Mouse (Mus musculus): ENCODE measurements around the gene Izumo4. TPM values are rescaled to one million over a fixed set of nuclear protein-coding genes. Genes with fewer than 3 reads are reported as not detected.

Gene Izumo4
- polyA plus RNA-seq, 1 experiment from 2014 or later = 46.1 TPM

DNA sequence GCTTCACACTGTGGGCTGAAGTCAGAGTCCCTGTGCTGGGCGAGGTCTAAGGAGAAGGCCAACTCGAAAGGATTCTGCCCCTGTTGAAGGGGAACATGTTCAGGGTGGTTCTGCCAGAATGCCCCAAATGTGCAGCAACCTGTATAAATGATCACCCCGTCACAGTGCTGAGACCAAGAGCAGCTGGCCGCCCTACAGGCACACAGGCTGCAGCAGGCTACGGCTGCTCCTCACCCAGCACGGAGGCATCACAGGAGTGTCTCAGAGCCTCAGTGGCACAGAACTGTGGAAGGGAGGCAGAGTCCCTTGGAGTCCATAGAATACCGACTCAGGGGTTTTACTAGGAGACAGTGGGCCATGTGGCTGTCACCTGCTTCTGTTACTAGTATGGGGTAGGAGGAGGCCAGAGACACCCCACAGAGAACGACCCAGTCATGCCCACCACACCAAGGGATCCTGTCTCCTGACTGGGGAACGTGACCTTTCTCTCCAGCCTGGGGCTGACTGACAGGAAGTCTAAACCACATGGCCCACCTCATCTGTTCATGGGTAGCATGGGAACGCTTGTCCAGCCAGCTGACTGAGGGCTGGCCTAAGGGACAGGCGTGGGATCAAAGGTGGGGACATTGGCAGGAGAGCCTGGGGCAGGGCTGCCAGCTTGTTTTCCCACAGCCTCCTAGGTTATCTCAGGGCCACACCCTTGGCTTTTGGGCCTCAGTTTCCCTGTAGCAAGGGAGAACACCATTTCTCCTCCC lies 29.9 kb upstream of the Izumo4 start:
- Histone ChIP-seq H3K9me3 (no peaks in the 10 kb centered on the region), H3K4me1 (replicated peaks) (peaks cover 57% of the 10 kb centered on the region), H3K4me3 (no peak overlapping the region), H3K4me2 (no peak overlapping the region), H3K27ac (replicated peaks) (no peak overlapping the region), H3K36me3 (peaks cover 39% of the 10 kb centered on the region), H3K9ac (no peak overlapping the region), H3K27me3 (no peaks in the 10 kb centered on the region)
- ATAC-seq (ENCODE audit: low FRiP score, low read depth) = no peak
- 69% methylated on average over 11 of the region's 11 CpGs for WGBS

DNA sequence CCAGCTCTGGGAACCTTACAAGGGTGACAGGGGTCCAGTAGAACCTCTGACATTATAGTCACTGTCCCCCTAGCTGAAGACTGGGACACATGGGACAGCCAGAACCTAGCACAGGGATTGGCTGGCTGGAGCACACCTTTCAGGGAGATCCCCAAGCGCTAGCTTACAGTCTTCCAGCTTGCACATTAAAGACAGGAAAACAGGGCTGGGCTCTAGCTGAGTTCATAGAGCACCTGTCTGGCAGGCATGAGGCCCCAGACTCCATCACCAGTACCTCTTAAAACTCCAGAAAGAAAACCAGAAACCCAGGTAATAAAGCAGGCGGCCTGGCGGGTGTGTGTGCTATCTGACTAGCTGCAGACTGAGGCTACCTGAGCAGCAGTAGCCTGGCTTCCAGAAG lies 28.3 kb upstream of the Izumo4 start:
- ATAC-seq (ENCODE audit: low FRiP score, low read depth) = no peak
- Histone ChIP-seq H3K27ac (replicated peaks) (no peak overlapping the region), H3K27me3 (no peaks in the 10 kb centered on the region), H3K4me1 (replicated peaks) (peaks cover 72% of the 10 kb centered on the region), H3K4me3 (peak overlapping the region; percentile 73), H3K9me3 (no peaks in the 10 kb centered on the region), H3K36me3 (peaks cover 26% of the 10 kb centered on the region), H3K9ac (peak overlapping the region; percentile 82; the same call in 1 of the 2 replicates), H3K4me2 (peak overlapping the region; percentile 89)
- 95% methylated on average over 3 of the region's 3 CpGs for WGBS

DNA sequence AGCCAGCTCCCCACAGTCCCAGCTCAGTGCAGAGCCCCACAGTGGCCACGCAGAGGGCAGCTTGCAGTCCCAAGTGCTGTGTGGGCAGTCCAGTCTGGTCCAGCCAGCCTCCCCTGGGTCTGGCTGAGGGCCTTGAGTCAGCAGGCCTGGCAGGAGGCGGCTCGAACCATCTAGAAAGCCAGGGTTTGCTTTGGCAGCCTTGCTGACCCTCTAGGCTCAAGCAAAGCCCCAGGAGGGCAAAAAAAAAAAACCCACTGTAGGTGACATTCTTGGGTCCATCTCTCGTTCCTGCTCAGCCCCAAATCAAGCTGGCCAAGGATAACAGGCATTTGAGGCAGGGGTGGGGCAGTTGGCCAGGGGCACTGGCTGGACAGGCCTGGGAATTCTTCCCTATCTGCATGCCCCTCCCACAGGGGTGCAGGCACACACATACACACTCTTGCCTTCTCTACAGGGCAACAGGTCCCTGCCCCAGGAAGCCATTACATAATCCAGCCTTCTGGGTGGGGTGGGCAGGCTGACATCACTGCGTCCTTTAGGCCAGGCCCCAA lies 27.7 kb upstream of the Izumo4 start:
- Histone ChIP-seq H3K9me3 (no peaks in the 10 kb centered on the region), H3K27me3 (no peaks in the 10 kb centered on the region), H3K9ac (peak overlapping the region; percentile 82), H3K4me2 (peak overlapping the region; percentile 89), H3K27ac (replicated peaks) (no peak overlapping the region), H3K4me1 (replicated peaks) (peaks cover 78% of the 10 kb centered on the region), H3K36me3 (peaks cover 20% of the 10 kb centered on the region), H3K4me3 (peak overlapping the region; percentile 73)
- no peak for ATAC-seq (ENCODE audit: low FRiP score, low read depth)
- 57% methylated on average over 5 of the region's 5 CpGs for WGBS

DNA sequence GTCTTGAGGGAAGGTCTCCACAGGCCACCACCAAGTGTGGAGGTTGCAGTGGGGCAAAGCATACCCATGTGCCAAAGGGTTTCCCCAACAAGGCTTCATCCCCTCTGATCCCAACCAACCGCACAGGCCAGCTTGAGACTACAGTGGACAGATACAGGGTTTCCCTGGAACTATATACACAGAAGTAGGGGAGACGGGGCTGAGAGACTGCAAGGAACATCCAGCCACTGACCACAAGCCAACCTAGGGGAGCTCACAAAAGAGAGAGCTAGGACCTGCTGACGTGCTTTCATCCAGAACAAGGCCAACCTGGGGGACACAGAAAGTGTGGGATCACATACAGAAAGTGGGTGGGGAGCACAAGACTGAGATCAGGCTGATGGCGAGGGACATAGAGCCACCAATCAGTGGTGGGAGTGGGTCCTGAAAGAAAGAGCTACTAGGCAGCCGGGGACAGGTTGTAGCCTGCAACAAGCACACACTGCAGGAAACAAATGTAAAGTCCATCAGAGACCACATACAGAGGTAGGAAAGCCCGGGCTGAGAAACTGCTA lies 27.1 kb upstream of the Izumo4 start:
- H3K27me3 ChIP-seq = no peaks in the 10 kb centered on the region
- peak overlapping the region; percentile 73 for H3K4me3 ChIP-seq
- H3K9me3 ChIP-seq = no peaks in the 10 kb centered on the region
- peaks cover 82% of the 10 kb centered on the region for H3K4me1 ChIP-seq (replicated peaks)
- peak overlapping the region; percentile 89 for H3K4me2 ChIP-seq
- ATAC-seq (ENCODE audit: low FRiP score, low read depth) = no peak
- WGBS = 15% methylated on average over 6 of the region's 6 CpGs
- H3K36me3 ChIP-seq = peaks cover 13% of the 10 kb centered on the region
- peak overlapping the region; percentile 93 for H3K27ac ChIP-seq (replicated peaks)
- H3K9ac ChIP-seq = peak overlapping the region; percentile 82

DNA sequence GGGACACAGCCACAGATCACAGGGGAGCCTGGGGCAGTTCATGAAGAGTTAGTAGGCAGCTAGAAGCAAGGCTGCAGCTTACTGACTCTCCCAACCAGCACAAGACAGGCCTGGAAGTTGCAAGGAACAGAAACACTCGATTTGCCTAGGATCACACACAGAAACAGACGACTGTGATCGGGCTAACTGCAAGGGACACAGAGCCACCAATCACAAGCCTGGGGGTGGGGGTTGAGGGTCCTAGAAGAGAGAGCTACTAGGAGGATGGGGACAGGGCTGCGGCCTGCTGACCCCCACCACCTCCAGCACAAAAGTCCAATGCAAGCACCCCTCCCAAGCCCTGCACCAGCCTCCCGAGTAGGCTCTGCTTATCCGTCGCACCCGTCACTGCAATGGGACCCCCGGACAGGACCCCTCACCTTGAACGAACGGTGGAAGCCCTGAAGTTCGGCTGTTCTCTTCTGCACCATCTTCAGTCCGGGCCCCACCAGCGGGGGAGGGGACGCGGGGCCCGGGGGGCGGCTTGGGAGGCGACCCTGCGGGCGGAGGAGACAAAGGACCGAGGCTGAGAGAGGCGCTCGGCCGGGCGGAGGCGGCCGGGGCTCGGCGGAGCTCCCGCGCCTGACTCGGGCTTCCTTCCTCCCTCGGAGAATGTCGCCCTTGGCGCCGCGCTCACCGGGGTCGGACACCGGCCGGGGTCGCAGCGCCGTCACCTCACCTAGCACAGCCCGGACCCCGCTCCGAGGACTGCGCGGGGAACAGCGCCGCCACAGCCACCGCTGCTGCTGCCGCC lies 26.4 kb upstream of the Izumo4 start:
- Histone ChIP-seq H3K4me2 (peak overlapping the region; percentile 89), H3K9ac (peak overlapping the region; percentile 82), H3K4me3 (peak overlapping the region; percentile 73), H3K36me3 (peaks cover 11% of the 10 kb centered on the region), H3K9me3 (no peaks in the 10 kb centered on the region), H3K27ac (replicated peaks) (peak overlapping the region; percentile 93), H3K4me1 (replicated peaks) (peaks cover 77% of the 10 kb centered on the region), H3K27me3 (no peaks in the 10 kb centered on the region)
- 1% methylated on average over 33 of the region's 54 CpGs for WGBS
- peak; percentile 0; the same call in 1 of the 2 replicates for ATAC-seq (ENCODE audit: low FRiP score, low read depth)

DNA sequence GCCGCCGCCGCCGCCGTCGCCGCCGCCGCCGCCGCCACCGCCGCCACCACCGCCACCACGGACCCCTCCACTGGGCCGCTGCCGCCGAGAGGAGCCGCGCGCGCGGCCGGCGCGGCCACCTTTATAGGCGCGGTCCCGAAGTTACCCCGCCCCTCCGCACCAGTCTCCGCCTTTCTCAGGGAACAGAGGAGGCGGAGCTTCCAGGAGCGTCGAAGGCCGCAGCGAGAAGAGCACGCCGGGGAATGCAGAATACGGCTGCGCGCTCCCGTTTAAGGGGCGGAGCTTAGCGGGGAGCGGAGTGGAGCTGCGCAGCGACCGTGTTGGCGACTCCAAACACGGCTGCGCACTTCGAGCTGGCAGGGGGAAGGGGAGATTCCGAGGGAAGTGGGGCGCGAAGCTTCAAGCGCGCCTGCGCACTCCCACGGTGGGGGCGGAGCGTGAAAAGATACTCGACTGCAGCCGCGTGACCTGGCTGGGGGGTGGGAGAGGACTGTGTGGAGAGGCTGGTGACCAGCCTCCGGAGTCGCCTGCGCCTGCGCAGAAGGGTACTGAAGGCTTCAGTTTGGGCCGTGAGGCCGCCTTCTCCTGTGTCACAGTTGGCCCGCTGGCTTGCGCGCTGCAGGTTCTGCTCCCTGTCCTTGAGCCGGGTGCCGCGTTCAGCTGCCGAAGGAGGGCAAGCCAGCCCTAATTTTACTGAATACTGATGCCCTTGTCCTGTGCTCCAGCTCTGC lies 25.6 kb upstream of the Izumo4 start:
- H3K36me3 ChIP-seq = peaks cover 4% of the 10 kb centered on the region
- ATAC-seq (ENCODE audit: low FRiP score, low read depth) = peak; percentile 94
- peak overlapping the region; percentile 82 for H3K9ac ChIP-seq
- H3K9me3 ChIP-seq = no peaks in the 10 kb centered on the region
- H3K4me3 ChIP-seq = peak overlapping the region; percentile 73
- H3K4me2 ChIP-seq = peak overlapping the region; percentile 89
- H3K4me1 ChIP-seq (replicated peaks) = peaks cover 71% of the 10 kb centered on the region
- WGBS = under 1% methylated on average over 63 of the region's 78 CpGs
- peak overlapping the region; percentile 93 for H3K27ac ChIP-seq (replicated peaks)
- H3K27me3 ChIP-seq = no peaks in the 10 kb centered on the region

DNA sequence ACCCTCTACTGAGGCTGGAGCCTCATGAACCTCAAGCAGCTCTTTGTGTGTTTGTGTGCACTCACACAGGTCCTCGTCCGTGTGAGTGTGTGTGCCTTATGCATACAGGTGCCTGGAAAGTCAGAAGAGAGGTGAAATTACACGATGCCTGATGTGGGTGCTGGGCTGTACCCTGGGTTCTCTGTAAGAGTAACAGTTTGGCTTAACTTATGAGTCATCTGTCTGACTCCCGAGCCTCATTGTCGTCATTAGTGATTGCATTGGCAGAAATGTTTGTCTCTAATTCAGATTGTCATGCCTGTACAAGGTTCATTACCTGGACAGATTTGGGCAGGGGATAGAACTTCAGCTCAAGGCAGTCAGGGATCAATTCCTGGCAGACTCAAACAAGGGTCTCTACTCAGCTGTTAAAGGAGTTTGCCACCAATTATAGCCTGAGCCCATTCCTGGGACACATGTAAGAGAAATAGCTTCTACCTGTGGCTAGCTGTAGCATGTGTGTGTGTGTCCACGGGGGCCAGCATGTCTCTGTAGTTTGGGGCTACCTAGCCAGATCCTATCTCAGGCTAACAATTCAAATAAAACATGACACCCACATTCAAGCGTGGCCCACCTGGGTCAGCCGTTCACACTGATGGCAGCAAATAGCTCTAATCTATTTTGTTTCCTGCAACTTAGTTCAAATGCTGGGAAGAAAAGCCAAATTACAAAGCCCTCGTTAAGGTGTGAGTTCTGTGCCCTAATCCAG lies 24.7 kb upstream of the Izumo4 start:
- WGBS = 43% methylated on average over 9 of the region's 9 CpGs
- Histone ChIP-seq H3K27ac (replicated peaks) (peak overlapping the region; percentile 93), H3K36me3 (no peaks in the 10 kb centered on the region), H3K4me1 (replicated peaks) (peaks cover 61% of the 10 kb centered on the region), H3K9me3 (no peaks in the 10 kb centered on the region), H3K9ac (peak overlapping the region; percentile 63), H3K4me3 (peak overlapping the region; percentile 73), H3K4me2 (peak overlapping the region; percentile 89), H3K27me3 (no peaks in the 10 kb centered on the region)
- ATAC-seq (ENCODE audit: low FRiP score, low read depth) = no peak

DNA sequence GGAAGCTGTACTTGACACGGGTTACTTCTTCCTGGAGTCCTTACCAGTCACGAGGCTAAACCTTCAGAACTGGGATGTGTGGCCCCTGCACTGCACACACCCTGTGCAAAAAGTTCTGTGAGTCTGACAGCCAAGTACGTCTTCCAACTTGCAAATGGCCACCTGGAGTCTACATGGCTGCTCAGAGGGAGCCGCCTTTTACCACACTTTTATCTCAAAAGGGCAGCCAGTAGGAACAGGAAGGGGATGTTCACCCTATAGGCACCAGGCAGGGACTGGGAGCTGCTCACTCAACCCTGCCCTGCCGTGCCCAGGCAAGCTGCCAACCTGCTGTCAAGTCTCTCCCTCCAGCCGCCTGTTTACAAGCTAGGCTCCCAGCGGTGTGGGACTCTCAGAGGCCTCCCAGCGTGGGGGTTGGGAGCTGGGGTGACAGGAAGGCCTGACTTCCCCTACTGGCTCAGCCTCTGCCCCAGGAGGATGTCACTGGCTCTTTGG lies 24.0 kb upstream of the Izumo4 start, which contains the start of gene Mknk2:
TSS of gene Mknk2 (minus strand) at position 171 of the 495 bp plus-strand sequence.
- 30% methylated on average over 8 of the region's 8 CpGs for WGBS
- Histone ChIP-seq H3K27ac (replicated peaks) (peak within 1 kb of the TSS; percentile 93), H3K4me3 (peak within 1 kb of the TSS; percentile 73), H3K36me3 (no peaks in the 10 kb centered on the region), H3K27me3 (no peaks in the 10 kb centered on the region), H3K9ac (peak within 1 kb of the TSS; percentile 63), H3K9me3 (no peaks in the 10 kb centered on the region), H3K4me1 (replicated peaks) (peaks cover 54% of the 10 kb centered on the region), H3K4me2 (peak within 1 kb of the TSS; percentile 89)
- peak; percentile 4; the same call in 1 of the 2 replicates for ATAC-seq (ENCODE audit: low FRiP score, low read depth)

DNA sequence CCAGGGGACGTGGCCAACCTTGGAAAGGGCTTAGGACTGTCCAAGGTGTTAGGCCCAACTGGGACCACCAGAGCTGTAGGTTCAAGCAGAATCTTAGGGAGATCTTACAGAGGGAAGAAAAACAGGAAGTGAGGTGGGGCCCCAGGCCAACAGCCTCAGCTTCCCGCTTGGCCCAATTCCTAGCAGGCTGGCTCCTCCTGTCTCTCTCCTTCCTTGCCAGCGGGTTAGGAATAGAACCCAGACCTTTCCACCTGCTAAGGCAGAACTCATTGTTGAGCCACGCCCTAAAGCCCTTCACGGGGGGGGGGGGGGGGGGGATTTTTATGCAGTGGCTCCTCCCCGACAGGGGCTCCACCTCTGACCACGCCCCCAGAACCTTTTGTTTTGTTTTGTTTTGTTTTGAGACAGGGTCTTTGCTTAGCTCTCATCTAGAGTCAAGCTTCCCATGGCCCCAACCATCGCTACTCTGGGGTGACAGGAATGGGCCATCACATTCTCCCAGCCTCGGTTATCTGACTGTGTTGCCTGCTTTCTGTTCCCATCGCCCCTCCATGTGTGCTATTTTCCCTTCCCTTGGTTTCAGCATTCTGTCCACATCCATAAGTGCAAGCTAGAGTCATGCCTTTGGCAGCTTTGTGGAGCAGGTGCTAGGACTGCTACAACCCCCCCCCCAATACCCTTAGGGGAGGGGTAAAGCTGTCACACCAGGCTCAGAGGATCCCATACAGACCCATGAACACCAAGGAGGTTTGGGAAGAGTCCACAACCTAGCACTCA lies 23.2 kb upstream of the Izumo4 start:
- Histone ChIP-seq H3K4me2 (no peak overlapping the region; the same call in 1 of the 2 replicates), H3K9ac (0 out of 2 replicates have a peak overlapping the region, but pooled peaks have one; percentile 4)
- ATAC-seq (ENCODE audit: low FRiP score, low read depth) = no peak

More for the DNA sequence above, 23.2 kb upstream of the Izumo4 start:
- WGBS = 54% methylated on average over 8 of the region's 10 CpGs
- H3K4me3 ChIP-seq = no peak overlapping the region
- H3K9me3 ChIP-seq = no peaks in the 10 kb centered on the region
- no peaks in the 10 kb centered on the region for H3K27me3 ChIP-seq
- H3K4me1 ChIP-seq (replicated peaks) = peaks cover 46% of the 10 kb centered on the region
- H3K27ac ChIP-seq (replicated peaks) = peak overlapping the region; percentile 93
- H3K36me3 ChIP-seq = no peaks in the 10 kb centered on the region
